Mouse (Mus musculus): Measurements from ENCODE around the gene Tspan9. TPM values are rescaled to one million over a fixed set of nuclear protein-coding genes. Genes with fewer than 3 reads are reported as not detected.

The Tspan9 gene
- total RNA-seq, 4 experiments from 2014 or later, result 45.4 to 64.2 (median 56.0) TPM

- no peak for DNase-seq (ENCODE audit: low spot score in 2 of 2)
These were observed 208.3 kb downstream of the Tspan9 start for GRCm38 (mm10) chr6:127935105-127935504.

- no peak for DNase-seq (ENCODE audit: low spot score in 2 of 2)
These were observed 209.6 kb downstream of the Tspan9 start for GRCm38 (mm10) chr6:127933841-127934240.

GRCm38 (mm10) chr6:127932697-127933096 lies 210.7 kb downstream of the Tspan9 start:
- DNase-seq (ENCODE audit: low spot score in 2 of 2), result no peak

GRCm38 (mm10) chr6:127928682-127929081 lies 214.7 kb downstream of the Tspan9 start:
- no peak for DNase-seq (ENCODE audit: low spot score in 2 of 2)

- DNase-seq (ENCODE audit: low spot score in 2 of 2), result peak; percentile 80 to 84
These were observed 217.5 kb downstream of the Tspan9 start for GRCm38 (mm10) chr6:127925915-127926314.

- DNase-seq (ENCODE audit: low spot score in 2 of 2), result peak; percentile 30 to 48
These were observed 218.6 kb downstream of the Tspan9 start for GRCm38 (mm10) chr6:127924750-127925149.

- DNase-seq (ENCODE audit: low spot score in 2 of 2), result no peak
These were observed 220.1 kb downstream of the Tspan9 start for GRCm38 (mm10) chr6:127923296-127923695.

- no peak for DNase-seq (ENCODE audit: low spot score in 2 of 2)
These were observed 221.4 kb downstream of the Tspan9 start for GRCm38 (mm10) chr6:127921996-127922395.

GRCm38 (mm10) chr6:127920652-127921051 lies 222.7 kb downstream of the Tspan9 start:
- peak; percentile 40 to 81 for DNase-seq (ENCODE audit: low spot score in 2 of 2)

- DNase-seq (ENCODE audit: low spot score in 2 of 2), result no peak
These were observed 223.9 kb downstream of the Tspan9 start for GRCm38 (mm10) chr6:127919491-127919890.

- no peak for DNase-seq (ENCODE audit: low spot score in 2 of 2)
These were observed 225.7 kb downstream of the Tspan9 start for GRCm38 (mm10) chr6:127917712-127918111.

GRCm38 (mm10) chr6:127916993-127917392 lies 226.4 kb downstream of the Tspan9 start:
- DNase-seq (ENCODE audit: low spot score in 2 of 2), result no peak

GRCm38 (mm10) chr6:127912938-127913337 lies 230.5 kb downstream of the Tspan9 start:
- no peak for DNase-seq (ENCODE audit: low spot score in 2 of 2)

- no peak for DNase-seq (ENCODE audit: low spot score in 2 of 2)
These were observed 231.7 kb downstream of the Tspan9 start for GRCm38 (mm10) chr6:127911687-127912086.

Small RNA genes within 50 kb of the gene (microRNA-seq; reads per million reads assigned to microRNA genes)
- gene Gm26338, result 0 reads per million in 2 experiments

Other genes with a start within 250 kb of the Tspan9 start
- 1 to 10 TPM in 3 of 4 experiments, under 1 TPM in 1; 0.78 to 1.6 (median 1.4) TPM for gene Tead4, start 157.2 kb upstream of the Tspan9 start, total RNA-seq (2022)
- 10 to 100 TPM; 24.3 to 25.5 (median 25.1) TPM for gene Tulp3, start 212.3 kb upstream of the Tspan9 start, total RNA-seq (2022)
- gene Rhno1, start 219.3 kb upstream of the Tspan9 start, total RNA-seq (2022), result 10 to 100 TPM; 18.6 to 22.1 (median 20.0) TPM
- gene Foxm1, start 219.4 kb upstream of the Tspan9 start, total RNA-seq (2022), result 1 to 10 TPM; 1.1 to 1.7 (median 1.4) TPM
- 1 to 10 TPM; 1.7 to 3.3 (median 2.5) TPM for gene Tex52, start 231.9 kb upstream of the Tspan9 start, total RNA-seq (2022)
- not detected for gene Gm44596, start 231.9 kb upstream of the Tspan9 start, total RNA-seq (2022)